Mouse (Mus musculus): ENCODE results near the gene Lrp2. TPM values are rescaled to one million over a fixed set of nuclear protein-coding genes. Genes with fewer than 3 reads are reported as not detected.

The Lrp2 gene
- total RNA-seq, 2 experiments from 2014 or later: 1.1 to 1.4 TPM

DNA sequence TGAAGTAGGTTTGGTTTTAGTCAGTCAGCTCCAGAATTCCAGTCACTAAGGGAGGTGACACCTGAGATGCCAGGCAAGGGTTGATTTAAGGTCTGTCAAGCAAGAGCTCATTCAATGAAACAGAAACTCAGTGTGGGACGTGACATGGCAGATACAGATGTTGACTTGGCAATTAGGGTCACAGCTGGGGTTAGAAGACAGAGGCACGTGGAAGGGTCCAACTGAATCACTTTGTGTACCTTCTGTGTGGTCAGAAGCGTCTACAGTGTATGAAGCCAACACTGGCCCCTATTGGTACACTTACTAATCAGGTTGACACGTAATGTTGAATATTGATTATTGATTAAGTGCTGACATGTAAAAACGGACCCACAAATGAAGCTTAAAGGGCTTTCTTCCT is 161.0 kb downstream of the Lrp2 start:
- intact Hi-C loops (cut with DNase I): loop anchor here (10.0 kb wide), 1 partner anchor 320 kb away; no protein-coding TSS in a partner anchor
- no peak for DNase-seq (ENCODE audit: low spot score)

DNA sequence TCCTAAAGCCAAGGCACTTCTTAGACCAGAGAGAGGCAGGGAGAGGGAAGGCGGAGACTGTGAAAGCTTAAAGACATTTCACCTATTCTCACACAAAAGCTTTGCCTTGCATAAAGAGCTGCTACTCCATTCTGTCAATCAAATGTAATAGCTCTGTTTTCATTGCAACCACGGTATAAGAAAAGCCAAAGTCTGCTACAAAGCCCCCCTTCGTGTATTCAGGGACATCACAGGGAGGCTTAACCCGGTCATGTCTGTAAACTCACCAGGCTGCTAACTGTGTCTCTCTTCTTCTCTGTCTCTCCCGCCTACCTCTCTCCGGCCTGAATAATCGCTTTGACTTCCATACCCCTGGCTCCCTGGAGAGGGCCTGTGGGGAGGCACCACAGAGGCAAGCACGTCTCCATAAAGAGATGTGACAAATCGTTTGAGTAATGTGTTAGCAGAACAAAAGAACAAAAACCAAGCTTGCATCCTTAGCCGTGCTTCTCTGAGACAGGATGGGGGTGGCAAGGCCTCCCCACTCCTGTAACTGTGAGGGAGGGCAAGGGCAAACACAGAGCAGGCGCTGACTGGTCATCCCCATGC is 167.5 kb downstream of the Lrp2 start:
- no peak for DNase-seq (ENCODE audit: low spot score)
- intact Hi-C loops (cut with DNase I): no loop called here

DNA sequence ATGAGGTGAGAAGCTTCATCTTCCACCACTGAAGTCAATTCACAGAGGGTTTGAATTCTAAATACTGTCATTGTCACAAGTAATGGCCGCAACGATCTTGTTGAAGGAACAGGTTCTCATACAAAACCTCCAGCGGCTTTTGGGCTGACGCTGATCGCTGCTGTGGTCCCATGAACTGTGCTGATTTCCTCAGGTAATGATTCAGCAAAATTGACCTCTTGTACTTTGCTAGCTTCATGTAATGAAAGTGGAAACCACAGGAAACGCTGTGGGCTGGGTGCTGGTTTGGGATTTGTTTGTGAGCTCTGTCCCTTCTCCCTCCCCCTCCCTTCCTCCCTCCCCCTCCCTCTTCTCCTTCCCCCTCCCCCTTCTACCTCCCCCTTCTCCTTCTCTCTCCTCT is 170.8 kb downstream of the Lrp2 start:
- intact Hi-C loops (cut with DNase I): no loop called here
- DNase-seq (ENCODE audit: low spot score): no peak

DNA sequence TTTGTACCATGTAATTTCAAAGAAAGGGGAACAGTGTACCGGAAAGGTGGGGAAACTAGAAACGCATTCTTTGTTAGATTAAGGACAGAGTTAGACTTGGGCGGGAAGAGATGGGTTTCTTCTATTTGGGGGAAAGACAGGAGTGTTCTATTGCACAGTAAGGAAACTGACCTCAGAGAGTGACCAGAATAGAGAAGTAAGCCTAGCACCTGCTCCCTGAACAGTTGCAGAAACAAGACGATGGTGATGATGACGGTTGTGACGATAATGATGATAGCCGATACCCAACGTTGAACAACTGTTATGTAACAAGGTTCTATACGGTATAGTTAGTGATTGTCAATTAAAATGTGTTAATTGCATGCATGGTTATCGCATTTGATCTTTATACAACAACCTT is 171.3 kb downstream of the Lrp2 start:
- intact Hi-C loops (cut with DNase I): no loop called here

DNA sequence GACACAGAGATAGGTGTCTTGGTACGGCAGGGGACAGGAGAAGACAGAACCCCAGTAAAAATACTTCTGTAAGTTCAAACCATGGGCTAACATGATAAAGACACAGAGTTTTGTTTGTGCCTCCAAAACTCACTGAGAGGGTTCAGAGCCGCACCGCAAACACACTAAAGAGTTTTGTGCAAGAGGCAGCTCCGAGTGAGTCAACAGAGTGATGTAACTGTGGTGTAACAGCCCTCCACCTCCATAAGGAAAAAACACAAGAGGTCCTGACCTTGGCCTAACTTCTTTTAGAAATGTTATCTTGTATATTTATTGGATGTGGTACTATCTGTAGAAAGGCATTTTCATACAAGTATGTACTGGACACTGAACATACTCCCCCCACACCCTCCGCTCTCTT is 180.2 kb downstream of the Lrp2 start:
- no peak for DNase-seq (ENCODE audit: low spot score)
- intact Hi-C loops (cut with DNase I): no loop called here

More for the DNA sequence above, 171.3 kb downstream of the Lrp2 start:
- DNase-seq (ENCODE audit: low spot score): no peak

DNA sequence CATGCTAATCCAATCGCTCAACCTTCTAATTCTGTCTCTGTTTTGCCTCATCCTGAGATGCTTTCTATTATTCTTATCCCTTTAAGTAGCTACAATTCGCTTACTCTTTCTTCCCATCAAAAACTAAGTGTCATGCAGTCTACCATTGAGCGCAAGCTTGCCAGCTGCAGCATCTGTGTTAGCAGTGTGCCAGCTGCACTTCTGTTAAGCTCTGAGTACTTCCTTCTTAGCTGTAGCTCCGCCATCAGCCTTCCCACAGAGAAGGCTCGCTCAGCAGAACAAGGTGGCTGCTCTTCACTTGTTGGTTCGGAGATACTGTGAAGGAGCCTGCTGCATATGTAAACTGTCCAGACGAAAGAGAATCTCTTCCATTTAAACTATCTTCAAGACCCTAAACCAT is 183.6 kb downstream of the Lrp2 start:
- intact Hi-C loops (cut with DNase I): no loop called here
- no peak for DNase-seq (ENCODE audit: low spot score)

DNA sequence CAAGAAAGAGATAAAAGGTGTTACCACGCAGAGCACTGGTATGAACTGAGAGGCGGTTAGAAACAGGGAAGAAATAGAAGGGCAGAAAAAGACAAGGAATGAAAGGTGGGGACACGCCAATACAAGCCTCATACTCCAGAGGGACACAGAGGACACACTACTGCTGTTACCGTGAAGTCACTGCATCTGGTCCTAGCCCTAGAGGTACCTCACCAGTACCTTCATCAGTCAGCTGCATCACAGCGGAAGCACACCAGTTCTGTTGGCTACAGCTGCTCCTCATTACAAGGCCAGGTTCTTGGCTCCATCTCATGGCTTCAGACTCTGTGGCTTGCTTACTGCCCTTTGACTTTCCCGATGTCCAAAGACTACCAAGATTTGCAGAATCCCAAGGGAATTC is 184.0 kb downstream of the Lrp2 start:
- intact Hi-C loops (cut with DNase I): no loop called here

DNA sequence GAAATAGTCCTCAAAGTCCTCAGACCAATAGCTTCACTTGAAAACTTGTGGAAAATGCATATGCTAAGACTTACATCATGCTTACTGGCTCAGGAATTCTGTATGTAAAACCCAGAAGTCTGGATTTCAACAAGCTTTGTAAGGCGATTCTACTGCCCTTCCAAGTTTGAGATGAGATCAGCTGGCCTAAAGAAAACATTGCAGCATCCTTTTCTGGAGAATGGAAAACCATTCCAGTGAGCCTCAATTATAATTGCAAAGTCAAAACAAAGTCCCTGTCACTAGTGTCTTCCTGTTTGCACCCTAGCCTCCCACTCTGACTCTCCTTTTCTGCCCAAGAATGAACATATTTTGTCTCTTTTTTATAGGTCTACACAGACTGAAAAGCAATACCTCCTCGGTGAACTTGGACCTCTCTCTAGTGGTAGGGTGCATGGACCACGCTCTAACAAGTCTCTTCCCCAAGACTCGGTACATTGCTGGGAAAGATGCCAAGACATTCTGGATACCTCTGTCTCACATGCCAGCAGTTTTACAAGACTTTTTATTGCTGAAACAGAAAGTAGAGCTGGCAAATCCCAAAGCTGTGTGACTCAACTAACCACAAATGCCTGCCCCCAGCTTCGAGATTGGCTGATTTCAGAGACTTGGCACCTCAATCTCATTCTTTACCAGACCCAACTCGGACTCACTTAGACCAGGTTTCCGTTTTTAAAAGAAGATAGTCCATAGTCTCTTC is 184.8 kb downstream of the Lrp2 start:
- intact Hi-C loops (cut with DNase I): no loop called here
- no peak for DNase-seq (ENCODE audit: low spot score)

More for the DNA sequence above, 184.0 kb downstream of the Lrp2 start:
- no peak for DNase-seq (ENCODE audit: low spot score)

DNA sequence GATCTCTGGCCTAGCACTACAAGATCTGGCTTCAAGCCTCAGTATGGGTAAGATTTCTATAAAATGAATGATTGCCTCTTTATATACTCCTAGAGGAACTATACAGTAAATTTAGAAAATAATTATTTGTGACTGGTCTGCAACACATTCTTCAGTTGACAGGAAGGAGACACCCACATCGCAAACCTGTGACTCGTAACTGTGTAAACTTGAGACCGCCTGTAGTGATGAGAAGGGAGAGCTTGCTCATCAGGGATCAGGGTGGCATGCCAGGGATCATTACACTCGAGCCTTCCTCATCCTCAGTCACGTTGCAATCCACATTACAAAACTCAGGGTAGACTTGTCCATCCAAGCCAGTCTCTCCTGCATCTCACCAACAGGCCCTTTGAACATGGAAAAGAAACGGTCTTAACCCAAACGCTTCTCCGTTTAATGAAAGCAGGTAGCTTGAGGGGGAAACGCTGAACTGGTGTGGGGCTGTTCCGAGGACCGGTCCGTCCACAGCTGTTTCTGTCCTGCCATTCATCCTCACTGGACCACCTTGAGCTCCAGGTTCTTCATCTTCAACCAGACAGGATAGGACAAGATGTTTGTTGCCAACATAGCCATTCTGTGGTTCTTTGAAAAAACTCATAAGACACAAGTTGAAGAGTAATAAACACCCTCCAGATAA is 189.0 kb downstream of the Lrp2 start:
- DNase-seq (ENCODE audit: low spot score): no peak
- intact Hi-C loops (cut with DNase I): no loop called here

DNA sequence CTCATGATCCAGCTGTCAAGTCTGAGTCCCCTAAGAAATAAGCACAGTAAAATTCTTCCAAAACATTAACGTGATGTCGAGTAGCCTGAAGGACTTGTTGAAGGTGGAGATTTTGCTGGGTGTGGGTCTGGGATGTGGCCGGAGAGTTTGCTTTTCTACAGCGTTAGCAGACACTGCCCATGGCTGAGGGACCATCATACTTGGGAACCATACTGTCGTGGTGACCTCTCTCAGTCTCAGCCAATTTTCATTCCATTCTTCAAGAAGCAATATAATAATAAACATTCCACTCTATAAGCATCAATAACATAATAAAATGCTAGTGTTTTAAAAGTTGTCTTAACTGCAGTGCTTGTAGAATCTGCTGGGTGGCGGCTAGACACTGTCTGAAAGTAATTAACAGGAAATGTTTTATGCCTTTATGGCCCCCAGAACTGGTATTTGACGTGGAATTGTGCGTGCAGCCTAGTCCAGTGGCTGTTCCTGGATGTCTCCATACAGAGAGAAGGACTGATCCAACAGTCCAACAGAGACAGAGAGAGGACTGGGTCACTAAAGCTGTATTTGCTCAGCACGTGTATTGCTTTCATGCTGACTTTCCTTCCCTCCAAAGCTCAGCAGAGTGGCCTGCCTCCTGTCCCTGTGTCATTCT is 190.1 kb downstream of the Lrp2 start:
- intact Hi-C loops (cut with DNase I): no loop called here

DNA sequence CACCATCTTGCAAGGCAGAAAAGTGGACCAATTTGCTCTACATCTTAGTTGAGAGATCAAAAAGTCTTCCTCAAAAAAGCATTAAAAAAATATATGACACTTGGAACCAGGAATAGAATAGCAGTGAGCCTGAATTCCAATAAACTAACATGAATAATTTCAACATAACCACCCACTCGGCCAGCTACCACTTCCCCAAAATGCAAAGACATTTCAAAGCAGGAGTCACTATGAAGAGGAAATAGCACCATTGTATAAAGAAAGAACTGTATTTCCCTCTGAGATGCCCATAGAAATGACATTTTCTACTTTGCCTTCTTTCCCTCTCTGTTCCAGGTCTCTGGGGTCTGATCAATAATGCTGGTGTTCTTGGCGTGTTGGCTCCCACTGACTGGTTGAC is 191.9 kb downstream of the Lrp2 start:
- DNase-seq (ENCODE audit: low spot score): no peak
- intact Hi-C loops (cut with DNase I): no loop called here

More for the DNA sequence above, 190.1 kb downstream of the Lrp2 start:
- no peak for DNase-seq (ENCODE audit: low spot score)

DNA sequence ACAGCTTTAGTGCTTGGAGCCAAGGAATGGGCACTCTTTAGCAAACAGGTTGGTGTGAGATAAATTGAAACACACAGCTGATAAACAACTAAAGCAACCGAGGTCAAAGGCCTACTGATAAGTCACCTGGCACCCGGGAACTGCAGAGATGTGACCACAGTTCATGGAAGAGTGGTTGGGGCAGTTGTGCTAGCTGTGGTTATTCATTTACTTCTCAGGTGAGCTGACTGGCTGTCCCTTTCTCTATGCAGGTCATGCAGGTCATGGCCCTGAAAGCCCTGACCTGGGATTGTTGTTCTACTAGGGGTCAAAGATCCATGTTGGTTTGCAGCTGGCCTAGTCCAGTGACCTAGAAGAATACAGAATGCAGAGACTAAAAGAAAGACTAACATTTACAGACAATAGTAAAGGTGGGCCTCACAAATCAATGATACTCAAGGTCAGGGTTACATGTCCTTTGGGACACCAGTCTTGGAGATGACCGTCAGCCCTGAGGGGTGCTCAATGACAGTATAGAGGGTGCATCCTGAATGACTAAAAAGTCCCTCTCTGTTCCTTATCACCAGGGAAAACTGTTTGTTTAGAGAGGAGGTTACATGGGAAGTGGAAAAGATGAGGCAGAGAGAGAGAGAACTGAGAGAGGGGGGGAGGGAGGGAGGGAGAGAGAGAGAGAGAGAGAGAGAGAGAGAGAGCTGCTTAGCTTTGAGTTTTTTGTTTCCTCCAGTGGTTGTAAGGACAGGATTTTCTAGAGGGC is 199.6 kb downstream of the Lrp2 start:
- intact Hi-C loops (cut with DNase I): no loop called here

DNA sequence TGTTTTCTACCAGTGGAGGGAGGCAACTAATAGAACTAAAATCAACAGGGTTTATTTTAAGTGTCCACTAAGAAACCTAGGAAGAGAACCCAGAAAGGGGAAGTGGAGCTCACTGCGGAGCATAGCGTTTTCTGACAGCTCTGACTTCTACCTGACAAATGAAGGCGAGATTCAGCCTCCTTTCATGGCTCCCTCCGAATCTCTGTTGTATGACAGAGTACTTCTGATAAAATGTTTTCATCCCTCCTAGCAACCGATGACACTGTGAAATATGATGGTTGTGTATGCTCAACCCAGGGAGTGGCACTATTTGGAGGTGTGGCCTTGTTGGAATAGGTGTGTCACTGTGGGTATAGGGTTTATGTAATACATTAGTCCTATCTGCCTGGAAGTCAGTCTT is 203.0 kb downstream of the Lrp2 start:
- no peak for DNase-seq (ENCODE audit: low spot score)
- intact Hi-C loops (cut with DNase I): no loop called here

More for the DNA sequence above, 199.6 kb downstream of the Lrp2 start:
- DNase-seq (ENCODE audit: low spot score): no peak

DNA sequence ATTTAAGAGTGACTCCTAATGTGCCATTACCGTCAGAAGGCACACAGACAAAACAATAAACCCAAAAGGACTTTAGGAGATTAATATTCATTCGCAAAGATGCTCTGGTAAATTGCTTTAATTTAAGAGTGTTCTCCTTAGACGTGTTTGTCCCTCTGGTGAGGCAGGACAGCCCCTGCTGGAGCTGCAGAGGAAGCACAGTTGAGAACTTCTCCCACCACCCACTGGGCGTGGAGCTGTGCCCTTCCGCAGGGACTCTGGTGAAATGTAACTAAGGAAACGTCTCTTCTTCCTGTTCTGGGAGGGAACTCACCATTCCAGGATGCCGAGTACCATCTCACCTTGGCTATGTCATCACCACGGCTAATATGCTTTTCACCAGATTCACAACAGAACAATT is 204.1 kb downstream of the Lrp2 start:
- intact Hi-C loops (cut with DNase I): no loop called here
- DNase-seq (ENCODE audit: low spot score): no peak

DNA sequence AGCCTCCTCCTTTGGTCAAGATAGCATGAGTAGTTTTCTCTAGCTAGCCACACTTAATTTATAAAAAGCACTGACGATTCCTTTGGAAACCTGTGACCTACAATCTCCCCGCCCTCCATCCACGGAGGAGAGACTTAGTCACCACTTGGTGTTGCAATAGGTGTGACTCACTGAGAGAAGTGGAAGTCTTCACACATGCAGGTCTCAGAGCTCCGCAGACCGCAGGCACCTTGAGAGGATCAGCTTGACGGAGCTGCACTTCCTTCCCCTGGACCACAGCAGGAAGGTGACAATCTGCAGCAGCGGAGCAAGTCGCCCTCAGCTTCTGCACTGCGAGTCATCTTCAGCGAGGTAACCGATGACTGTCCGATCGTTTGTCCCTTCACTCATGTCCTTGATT is 205.6 kb downstream of the Lrp2 start, which contains the start of gene Dhrs9:
Gene Dhrs9, plus strand, starts transcription at position 165 of the 400 bp plus-strand sequence.
- no peak for DNase-seq (ENCODE audit: low spot score)

DNA sequence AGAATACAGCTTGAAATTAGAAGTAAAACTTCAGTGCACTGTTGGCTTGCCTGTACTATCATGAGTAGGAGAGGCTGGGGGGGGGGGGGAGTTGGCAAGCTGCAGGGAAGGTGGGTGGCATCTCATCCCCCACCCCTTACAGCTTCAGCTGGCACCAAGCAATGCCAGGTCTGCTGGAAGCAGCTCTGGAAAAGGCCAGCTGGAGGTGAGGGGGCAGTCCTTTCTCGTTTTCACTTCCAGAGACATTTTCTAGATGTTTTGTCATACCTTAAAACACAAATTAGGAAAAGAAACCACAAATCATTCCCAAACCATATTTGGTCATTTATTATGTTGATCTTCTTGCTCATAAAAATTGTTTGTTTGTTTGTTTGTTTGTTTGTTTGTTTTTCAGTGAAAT is 206.1 kb downstream of the Lrp2 start:
- DNase-seq (ENCODE audit: low spot score): no peak

More for the DNA sequence above, 205.6 kb downstream of the Lrp2 start, which contains the start of gene Dhrs9:
- intact Hi-C loops (cut with DNase I): no loop called here

DNA sequence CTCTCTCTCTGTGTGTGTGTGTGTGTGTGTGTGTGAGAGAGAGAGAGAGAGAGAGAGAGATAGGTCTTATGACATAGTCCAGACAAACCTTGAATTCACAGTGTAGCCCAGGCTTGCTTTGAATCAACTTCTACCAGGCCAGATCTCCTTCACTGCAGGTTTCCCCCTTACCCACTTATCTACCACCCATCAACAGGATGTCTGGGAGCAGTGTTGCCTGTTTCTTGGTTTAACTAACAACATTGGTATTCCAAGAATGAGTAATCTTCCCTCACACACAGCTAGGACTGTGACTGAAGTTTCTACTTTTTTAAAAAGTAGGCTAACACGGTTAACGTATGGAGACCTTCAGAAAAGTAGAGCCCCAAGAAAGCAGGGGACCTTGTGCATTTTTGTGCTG is 209.1 kb downstream of the Lrp2 start:
- intact Hi-C loops (cut with DNase I): no loop called here
- DNase-seq (ENCODE audit: low spot score): no peak

More for the DNA sequence above, 206.1 kb downstream of the Lrp2 start:
- intact Hi-C loops (cut with DNase I): no loop called here

All from heart, postnatal 25 days (tissue).